Mouse (Mus musculus) erythroblast, embryonic 14.5 days (primary cell): ENCODE results near the gene Sun2.

Source experiments
- GATA1 ChIP-seq: IDR thresholded peaks from 2 replicates; pipeline ENCODE4 v1.6.1; 2012; ENCODE audit warnings: low read length, inconsistent platforms, mixed read lengths
- TAL1 ChIP-seq: IDR thresholded peaks from 3 replicates; pipeline ENCODE4 v1.6.1; 2012; ENCODE audit warnings: low read length, inconsistent platforms, mixed read lengths

GRCm38 (mm10) chr15:79763601-79764246, 21.4 kb upstream of the Sun2 start:
- TF ChIP-seq GATA1 (no peak), TAL1 (no peak)
